Mouse (Mus musculus): ENCODE data around the gene Alms1. TPM values are rescaled to one million over a fixed set of nuclear protein-coding genes. Genes with fewer than 3 reads are reported as not detected.
"Not testable (repeated sequence)": the region's sequence is repeated elsewhere in the genome, so short reads cannot be mapped to it uniquely, and the experiment has no call there.

The Alms1 gene
- polyA plus RNA-seq, 1 experiment from 2014 or later: 6.8 TPM

GRCm38 (mm10) chr6:85633165-85633564 is 45.8 kb downstream of the Alms1 start:
- Histone ChIP-seq H3K27me3 (ENCODE audit: control insufficient read depth, insufficient read depth, low read length) (no peaks in the 10 kb centered on the region), H3K4me2 (ENCODE audit: low read depth) (no peak overlapping the region), H3K4me1 (ENCODE audit: control insufficient read depth, insufficient read depth, low read length) (no peaks in the 10 kb centered on the region), H3K9ac (ENCODE audit: low read length) (no peak overlapping the region), H3K27ac (ENCODE audit: low read depth, low read length) (no peak overlapping the region), H3K4me3 (ENCODE audit: low read depth, low read length) (no peak overlapping the region), H3K36me3 (ENCODE audit: control insufficient read depth, insufficient read depth, low read length) (peaks cover 3% of the 10 kb centered on the region), H3K9me3 (ENCODE audit: control insufficient read depth, low read length) (no peaks in the 10 kb centered on the region)
- ATAC-seq (ENCODE audit: insufficient read depth, low FRiP score, low TSS enrichment) (no peak), DNase-seq (ENCODE audit: low spot score) (no peak)
- 54% methylated on average over 8 of the region's 8 CpGs for WGBS

DNA sequence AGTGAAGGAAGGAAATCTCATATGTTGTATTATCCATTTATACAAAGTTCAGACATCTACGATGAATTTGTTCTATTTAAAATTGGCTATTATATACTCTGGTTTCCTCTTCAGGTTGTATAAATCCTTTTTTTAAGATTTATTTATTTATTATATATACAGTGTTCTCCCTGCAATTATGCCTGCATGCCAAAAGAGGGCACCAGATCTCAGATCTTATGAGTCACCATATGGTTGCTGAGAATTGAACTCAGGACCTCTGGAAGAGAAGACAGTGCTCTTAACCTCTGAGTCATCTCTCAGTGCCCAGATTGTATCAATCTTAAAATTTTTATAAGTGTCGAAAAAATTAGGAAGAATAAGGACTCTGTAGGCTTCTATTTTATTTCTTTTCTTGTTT is 65.9 kb downstream of the Alms1 start:
- ATAC-seq (ENCODE audit: insufficient read depth, low FRiP score, low TSS enrichment): no peak
- no peaks in the 10 kb centered on the region for H3K4me1 ChIP-seq (ENCODE audit: control insufficient read depth, insufficient read depth, low read length)
- H3K36me3 ChIP-seq (ENCODE audit: control insufficient read depth, insufficient read depth, low read length): no peaks in the 10 kb centered on the region
- H3K9me3 ChIP-seq (ENCODE audit: control insufficient read depth, low read length): no peaks in the 10 kb centered on the region
- no peak overlapping the region for H3K4me3 ChIP-seq (ENCODE audit: low read depth, low read length)
- no peak overlapping the region for H3K4me2 ChIP-seq (ENCODE audit: low read depth)
- H3K27ac ChIP-seq (ENCODE audit: low read depth, low read length): no peak overlapping the region
- no peak overlapping the region for H3K9ac ChIP-seq (ENCODE audit: low read length)
- H3K27me3 ChIP-seq (ENCODE audit: control insufficient read depth, insufficient read depth, low read length): no peaks in the 10 kb centered on the region
- DNase-seq (ENCODE audit: low spot score): no peak
- WGBS: 96% methylated on average over 2 of the region's 2 CpGs

DNA sequence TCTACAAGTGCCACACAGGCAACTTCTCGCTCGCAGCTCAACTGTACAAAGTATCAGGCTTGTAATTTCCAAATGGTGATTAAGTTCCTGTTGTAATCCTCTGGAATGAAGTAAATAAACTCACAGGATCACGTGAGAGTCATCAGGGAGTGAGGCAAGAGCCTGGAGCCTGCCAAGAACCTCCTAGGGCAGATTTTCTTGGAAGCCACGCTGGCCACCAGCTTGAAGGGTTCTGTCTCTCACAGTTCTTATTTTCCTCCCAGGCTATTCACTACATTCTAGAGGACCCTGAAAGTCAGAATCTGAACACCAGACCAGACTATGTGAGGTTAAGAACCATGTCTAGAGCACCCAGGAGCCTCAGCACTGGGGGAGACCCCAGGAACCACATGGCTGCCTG is 114.6 kb downstream of the Alms1 start:
- not testable (repeated sequence) for H3K4me3 ChIP-seq (ENCODE audit: low read depth, low read length); H3K4me1 ChIP-seq (ENCODE audit: control insufficient read depth, insufficient read depth, low read length); DNase-seq (ENCODE audit: low spot score); H3K9me3 ChIP-seq (ENCODE audit: control insufficient read depth, low read length); H3K36me3 ChIP-seq (ENCODE audit: control insufficient read depth, insufficient read depth, low read length); H3K9ac ChIP-seq (ENCODE audit: low read length); H3K27ac ChIP-seq (ENCODE audit: low read depth, low read length); H3K27me3 ChIP-seq (ENCODE audit: control insufficient read depth, insufficient read depth, low read length); H3K4me2 ChIP-seq (ENCODE audit: low read depth); ATAC-seq (ENCODE audit: insufficient read depth, low FRiP score, low TSS enrichment)
- WGBS: 94% methylated on average over 2 of the region's 4 CpGs

- WGBS: 95% methylated on average over 5 of the region's 5 CpGs
- H3K4me2 ChIP-seq (ENCODE audit: low read depth): not testable (repeated sequence)
Observed at GRCm38 (mm10) chr6:85709206-85709605, 121.9 kb downstream of the Alms1 start.

DNA sequence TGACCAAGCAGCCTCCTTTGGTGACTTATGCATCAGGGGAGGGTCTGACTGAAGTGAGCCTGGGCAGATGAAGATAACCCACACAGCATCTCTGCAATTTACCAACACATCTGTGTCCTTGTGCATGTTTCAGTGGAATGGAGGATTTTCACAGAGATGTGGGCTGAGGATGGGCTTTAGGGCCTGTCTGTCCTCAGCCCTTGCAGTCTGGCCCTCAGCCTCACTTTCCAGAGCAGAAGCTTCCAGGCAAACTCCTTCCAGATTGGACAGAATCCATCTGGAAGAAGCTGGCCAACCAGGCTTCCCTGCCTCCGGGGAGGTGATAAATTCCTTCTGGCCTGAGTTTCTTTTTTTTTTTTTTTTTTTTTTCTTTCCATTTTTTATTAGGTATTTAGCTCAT is 122.3 kb downstream of the Alms1 start:
- not testable (repeated sequence) for DNase-seq (ENCODE audit: low spot score); H3K36me3 ChIP-seq (ENCODE audit: control insufficient read depth, insufficient read depth, low read length); H3K4me3 ChIP-seq (ENCODE audit: low read depth, low read length); H3K9ac ChIP-seq (ENCODE audit: low read length); H3K27ac ChIP-seq (ENCODE audit: low read depth, low read length); H3K9me3 ChIP-seq (ENCODE audit: control insufficient read depth, low read length); ATAC-seq (ENCODE audit: insufficient read depth, low FRiP score, low TSS enrichment); H3K27me3 ChIP-seq (ENCODE audit: control insufficient read depth, insufficient read depth, low read length); H3K4me2 ChIP-seq (ENCODE audit: low read depth); H3K4me1 ChIP-seq (ENCODE audit: control insufficient read depth, insufficient read depth, low read length)
- WGBS: 100% methylated on average over 1 of the region's 1 CpGs

More at GRCm38 (mm10) chr6:85709206-85709605, 121.9 kb downstream of the Alms1 start:
- DNase-seq (ENCODE audit: low spot score); H3K4me3 ChIP-seq (ENCODE audit: low read depth, low read length); H3K36me3 ChIP-seq (ENCODE audit: control insufficient read depth, insufficient read depth, low read length); ATAC-seq (ENCODE audit: insufficient read depth, low FRiP score, low TSS enrichment); H3K9ac ChIP-seq (ENCODE audit: low read length); H3K9me3 ChIP-seq (ENCODE audit: control insufficient read depth, low read length); H3K4me1 ChIP-seq (ENCODE audit: control insufficient read depth, insufficient read depth, low read length); H3K27me3 ChIP-seq (ENCODE audit: control insufficient read depth, insufficient read depth, low read length); H3K27ac ChIP-seq (ENCODE audit: low read depth, low read length): not testable (repeated sequence)

GRCm38 (mm10) chr6:85713105-85713504 is 125.8 kb downstream of the Alms1 start, which contains the start of gene Nat8f7:
Gene Nat8f7 (minus strand): TSS chr6:85713205.
- H3K9ac ChIP-seq (ENCODE audit: low read length); DNase-seq (ENCODE audit: low spot score); H3K27me3 ChIP-seq (ENCODE audit: control insufficient read depth, insufficient read depth, low read length); ATAC-seq (ENCODE audit: insufficient read depth, low FRiP score, low TSS enrichment); H3K4me3 ChIP-seq (ENCODE audit: low read depth, low read length); H3K27ac ChIP-seq (ENCODE audit: low read depth, low read length); H3K9me3 ChIP-seq (ENCODE audit: control insufficient read depth, low read length); H3K4me2 ChIP-seq (ENCODE audit: low read depth); H3K36me3 ChIP-seq (ENCODE audit: control insufficient read depth, insufficient read depth, low read length); H3K4me1 ChIP-seq (ENCODE audit: control insufficient read depth, insufficient read depth, low read length): not testable (repeated sequence)
- WGBS: 85% methylated on average over 9 of the region's 10 CpGs

Small RNAs within 50 kb of the gene (microRNA-seq; reads per million reads assigned to microRNA genes)
- gene Gm27317: not detected

Other genes with a start within 250 kb of the Alms1 start
- 4.4 and 5.5 TPM in 2 replicates for gene Rab11fip5, start 212.9 kb upstream of the Alms1 start, polyA plus RNA-seq (2014; fragmentation: Nextera tagmentation; extraction: Ambion mirVana)
- not detected in 2 replicates for gene Noto, start 163.6 kb upstream of the Alms1 start, polyA plus RNA-seq (2014; fragmentation: Nextera tagmentation; extraction: Ambion mirVana)
- 52.8 and 56.9 TPM in 2 replicates for gene Smyd5, start 155.5 kb upstream of the Alms1 start, polyA plus RNA-seq (2014; fragmentation: Nextera tagmentation; extraction: Ambion mirVana)
- 712 and 739 TPM in 2 replicates for gene Cct7, start 136.0 kb upstream of the Alms1 start, polyA plus RNA-seq (2014; fragmentation: Nextera tagmentation; extraction: Ambion mirVana)
- 26.8 and 28.0 TPM in 2 replicates for gene Pradc1, start 135.6 kb upstream of the Alms1 start, polyA plus RNA-seq (2014; fragmentation: Nextera tagmentation; extraction: Ambion mirVana)
- gene Fbxo41, start 84.5 kb upstream of the Alms1 start, polyA plus RNA-seq (2014; fragmentation: Nextera tagmentation; extraction: Ambion mirVana): 0.78 and 1.1 TPM in 2 replicates
- gene Egr4, start 73.9 kb upstream of the Alms1 start, polyA plus RNA-seq (2014; fragmentation: Nextera tagmentation; extraction: Ambion mirVana): not detected in 2 replicates
- not detected in 2 replicates for gene Nat8f7, start 125.7 kb downstream of the Alms1 start, polyA plus RNA-seq (2014; fragmentation: Nextera tagmentation; extraction: Ambion mirVana)
- not detected in 2 replicates for gene Nat8f3, start 178.2 kb downstream of the Alms1 start, polyA plus RNA-seq (2014; fragmentation: Nextera tagmentation; extraction: Ambion mirVana)
- not detected in 2 replicates for gene Nat8f6, start 233.4 kb downstream of the Alms1 start, polyA plus RNA-seq (2014; fragmentation: Nextera tagmentation; extraction: Ambion mirVana)
- gene Nat8f5, start 233.4 kb downstream of the Alms1 start, polyA plus RNA-seq (2014; fragmentation: Nextera tagmentation; extraction: Ambion mirVana): not detected in 2 replicates
- gene Nat8, start 244.6 kb downstream of the Alms1 start, polyA plus RNA-seq (2014; fragmentation: Nextera tagmentation; extraction: Ambion mirVana): not detected in 2 replicates

Measured in neural tube, embryonic 11.5 days (tissue).